Mouse (Mus musculus) lung, postnatal 0 days (tissue): ENCODE results near the gene Fbf1. TPM values are rescaled to one million over a fixed set of nuclear protein-coding genes. Genes with fewer than 3 reads are reported as not detected.
A peak's percentile ranks its signal among the peaks of the same experiment; 100 is the strongest.

Source experiments
- ATAC-seq: fragments of 200-750 bp; cut with Nextera tagmentation; 2 replicates; pipeline ENCODE4 v1.8.0; 2017; ENCODE audit warnings: moderate library complexity
- DNase-seq: peaks from one replicate; pipeline ENCODE4 v3.0.0-alpha.2; 2016; ENCODE audit warnings: low spot score
- H3K27ac ChIP-seq: fragments of 300-500 bp; sonication (generic); 2 replicates; pipeline ENCODE4 v1.5.1; 2014; ENCODE audit warnings: antibody characterized with exemption, mild to moderate bottlenecking, low read length, mixed read lengths
- H3K27me3 ChIP-seq: fragments of 300-500 bp; sonication (generic); replicated peaks from 2 replicates; pipeline ENCODE4 v1.6.1; 2014; ENCODE audit warnings: low read length, mixed read lengths; ENCODE audit not compliant: insufficient read depth
- H3K36me3 ChIP-seq: fragments of 300-500 bp; sonication (generic); 2 replicates; pipeline ENCODE4 v1.6.1; 2014; ENCODE audit warnings: low read length, mixed read lengths; ENCODE audit not compliant: insufficient read depth
- H3K4me1 ChIP-seq: fragments of 300-500 bp; sonication (generic); 2 replicates; pipeline ENCODE4 v1.6.1; 2014; ENCODE audit warnings: antibody characterized with exemption, low read depth, low read length, mixed read lengths; ENCODE audit not compliant: insufficient read depth
- H3K4me2 ChIP-seq: fragments of 300-500 bp; sonication (generic); replicated peaks from 2 replicates; pipeline ENCODE4 v1.6.1; 2014; ENCODE audit warnings: low read depth, mild to moderate bottlenecking, low read length, moderate library complexity, mixed read lengths
- H3K4me3 ChIP-seq: fragments of 300-500 bp; sonication (generic); 2 replicates; pipeline ENCODE4 v1.5.1; 2014; ENCODE audit warnings: low read depth, low read length
- H3K9ac ChIP-seq: fragments of 300-500 bp; sonication (generic); replicated peaks from 2 replicates; pipeline ENCODE4 v1.6.1; 2014; ENCODE audit warnings: low read depth, mild to moderate bottlenecking
- H3K9me3 ChIP-seq: fragments of 300-500 bp; sonication (generic); 2 replicates; pipeline ENCODE4 v1.6.1; 2016; ENCODE audit warnings: low read length, mixed read lengths
- CTCF ChIP-seq: IDR thresholded peaks from 2 replicates; pipeline ENCODE4 v1.5.1; 2016; ENCODE audit warnings: antibody characterized with exemption, mild to moderate bottlenecking
- EP300 ChIP-seq: IDR thresholded peaks from 2 replicates; pipeline ENCODE4 v1.6.1; 2016; ENCODE audit warnings: antibody characterized with exemption, mild to moderate bottlenecking, control low read depth
- WGBS: fragments of 180-500 bp; shearing (Covaris S2); extraction: QIAGEN DNeasy Blood & Tissue Kit; methylation state at CpG from one replicate; pipeline ENCODE4 v1.1.7; 2014; 5-methylcytosine and 5-hydroxymethylcytosine counted together
- polyA plus RNA-seq: library from polyadenylated mRNA; unstranded; fragments of >200 nt; fragmentation: Nextera tagmentation; extraction: Ambion mirVana; gene quantifications from 2 replicates; pipeline ENCODE4 v1.2.1, GENCODE M21; 2015

The Fbf1 gene
- polyA plus RNA-seq, 1 experiment from 2014 or later = 11.9 TPM

GRCm38 (mm10) chr11:116145481-116146293, 22.3 kb downstream of the Fbf1 start:
- Histone ChIP-seq H3K27me3 (no peaks in the 10 kb centered on the region), H3K4me3 (no peak overlapping the region), H3K27ac (peak overlapping the region; percentile 59), H3K4me1 (no peaks in the 10 kb centered on the region), H3K4me2 (0 out of 2 replicates have a peak overlapping the region, but pooled peaks have one; percentile 22), H3K36me3 (peaks cover 10% of the 10 kb centered on the region; the same call in 1 of the 2 replicates), H3K9ac (no peak overlapping the region), H3K9me3 (no peaks in the 10 kb centered on the region)
- DNase-seq (no peak), ATAC-seq (peak; percentile 20)
- TF ChIP-seq EP300 = no peak
- TF ChIP-seq CTCF = no peak
- WGBS = 56% methylated on average over 18 of the region's 18 CpGs

GRCm38 (mm10) chr11:116143468-116143867, 24.5 kb downstream of the Fbf1 start:
- Histone ChIP-seq H3K9ac (no peak overlapping the region), H3K4me1 (no peaks in the 10 kb centered on the region), H3K4me3 (no peak overlapping the region), H3K27me3 (no peaks in the 10 kb centered on the region), H3K4me2 (no peak overlapping the region), H3K36me3 (peaks cover 5% of the 10 kb centered on the region; the same call in 1 of the 2 replicates), H3K9me3 (no peaks in the 10 kb centered on the region), H3K27ac (no peak overlapping the region)
- no peak for ATAC-seq
- TF ChIP-seq EP300 (no peak), CTCF (no peak)
- WGBS = 74% methylated on average over 3 of the region's 3 CpGs
- DNase-seq = no peak

- Histone ChIP-seq H3K4me1 (no peaks in the 10 kb centered on the region), H3K36me3 (peaks cover 5% of the 10 kb centered on the region; the same call in 1 of the 2 replicates), H3K27ac (no peak overlapping the region), H3K9me3 (no peaks in the 10 kb centered on the region), H3K4me2 (no peak overlapping the region), H3K27me3 (no peaks in the 10 kb centered on the region), H3K4me3 (no peak overlapping the region), H3K9ac (no peak overlapping the region)
- DNase-seq (no peak), ATAC-seq (no peak)
- TF ChIP-seq EP300 = no peak
- WGBS = 65% methylated on average over 10 of the region's 10 CpGs
Observed at GRCm38 (mm10) chr11:116142211-116142991, 25.6 kb downstream of the Fbf1 start.

GRCm38 (mm10) chr11:116138468-116139138, 29.4 kb downstream of the Fbf1 start, which contains the start of gene Mrpl38:
Gene Mrpl38, minus strand, starts transcription at chr11:116138868.
- H3K27me3 ChIP-seq = no peaks in the 10 kb centered on the region
- H3K4me3 ChIP-seq = peak within 1 kb of the TSS; percentile 81
- peak; percentile 72 for TF ChIP-seq EP300
- peak; percentile 88 for TF ChIP-seq CTCF
- peak; percentile 99 for DNase-seq
- no peaks in the 10 kb centered on the region for H3K4me1 ChIP-seq
- peak within 1 kb of the TSS; percentile 55 for H3K27ac ChIP-seq
- under 1% methylated on average over 42 of the region's 60 CpGs for WGBS
- ATAC-seq = peak; percentile 98
- no peaks in the 10 kb centered on the region for H3K9me3 ChIP-seq
- H3K4me2 ChIP-seq = peak within 1 kb of the TSS; percentile 88
- H3K36me3 ChIP-seq = 0 out of 2 replicates have a peak, but pooled peaks cover 12% of the 10 kb centered on the region
- H3K9ac ChIP-seq = peak within 1 kb of the TSS; percentile 71

- peak overlapping the region; percentile 81 for H3K4me3 ChIP-seq
- under 1% methylated on average over 20 of the region's 20 CpGs for WGBS
- peak overlapping the region; percentile 55 for H3K27ac ChIP-seq
- peak overlapping the region; percentile 71 for H3K9ac ChIP-seq
- H3K9me3 ChIP-seq = no peaks in the 10 kb centered on the region
- H3K36me3 ChIP-seq = 0 out of 2 replicates have a peak, but pooled peaks cover 9% of the 10 kb centered on the region
- DNase-seq (no peak), ATAC-seq (no peak)
- H3K4me1 ChIP-seq = no peaks in the 10 kb centered on the region
- H3K4me2 ChIP-seq = peak overlapping the region; percentile 88
- H3K27me3 ChIP-seq = no peaks in the 10 kb centered on the region
- no peak; the same call in 1 of the 2 replicates for TF ChIP-seq CTCF
Observed at GRCm38 (mm10) chr11:116138096-116138467, 29.9 kb downstream of the Fbf1 start.

- Histone ChIP-seq H3K9ac (no peak overlapping the region), H3K27ac (no peak overlapping the region), H3K9me3 (no peaks in the 10 kb centered on the region), H3K4me2 (no peak overlapping the region), H3K4me3 (no peak overlapping the region), H3K4me1 (peaks cover 5% of the 10 kb centered on the region; the same call in 1 of the 2 replicates), H3K36me3 (0 out of 2 replicates have a peak, but pooled peaks cover 7% of the 10 kb centered on the region), H3K27me3 (no peaks in the 10 kb centered on the region)
- TF ChIP-seq EP300 (no peak), CTCF (no peak)
- ATAC-seq = no peak
- DNase-seq = no peak
- WGBS = 81% methylated on average over 10 of the region's 10 CpGs
Observed at GRCm38 (mm10) chr11:116134171-116134570, 33.8 kb downstream of the Fbf1 start.
